Mouse (Mus musculus): ENCODE data around the gene Baz1b.

The Baz1b gene

GRCm38 (mm10) chr5:135285211-135285610 lies 98.1 kb downstream of the Baz1b start:
- no peak for DNase-seq

- peak; percentile 76 for DNase-seq
Observed at GRCm38 (mm10) chr5:135286185-135286584, 99.1 kb downstream of the Baz1b start.

GRCm38 (mm10) chr5:135286926-135287325 lies 99.9 kb downstream of the Baz1b start:
- no peak for DNase-seq

- no peak for DNase-seq
Observed at GRCm38 (mm10) chr5:135290703-135291102, 103.6 kb downstream of the Baz1b start.

GRCm38 (mm10) chr5:135291193-135291592 lies 104.1 kb downstream of the Baz1b start:
- DNase-seq: no peak

GRCm38 (mm10) chr5:135292001-135292400 lies 104.9 kb downstream of the Baz1b start:
- no peak for DNase-seq
